Mouse (Mus musculus) central nervous system, embryonic 18 days (tissue): ENCODE data around the gene Tkt. TPM values are rescaled to one million over a fixed set of nuclear protein-coding genes. Genes with fewer than 3 reads are reported as not detected.

Experiments used
- polyA plus RNA-seq: library from polyadenylated mRNA; depleted of rRNA; stranded (reverse); fragments of >200 nt; gene quantifications from 2 replicates; pipeline ENCODE4 v1.2.3, GENCODE M21; 2012; rRNA removed

Tkt gene
- polyA plus RNA-seq = 268 and 272 TPM in 2 replicates

DNA sequence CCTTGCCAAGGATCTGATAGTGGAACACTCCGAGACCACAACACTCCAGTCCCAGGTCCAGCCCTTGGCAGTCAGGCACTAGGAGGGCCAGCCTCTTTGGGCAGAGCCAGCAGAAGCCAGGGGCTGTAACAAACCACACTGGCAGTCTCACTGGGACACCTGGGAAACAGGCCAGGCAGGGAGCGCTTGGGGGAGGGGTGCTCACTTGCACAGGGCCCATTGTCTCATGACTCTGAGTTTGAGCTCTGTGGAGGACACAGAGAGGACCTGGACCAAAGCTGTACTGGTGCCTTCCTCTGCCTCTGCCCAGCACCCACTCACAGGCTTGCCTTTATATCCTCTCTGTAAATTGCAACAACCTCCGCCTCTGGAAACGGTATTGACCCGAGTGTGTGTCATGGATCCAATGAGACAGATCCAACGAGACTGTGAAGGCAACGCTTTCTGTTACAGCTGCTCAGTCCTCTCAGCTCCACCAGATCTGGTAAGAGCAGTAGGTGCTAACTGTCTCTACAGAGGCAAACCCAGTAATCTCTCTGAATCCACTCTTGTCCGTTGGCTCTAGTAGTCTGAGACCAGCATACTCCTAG, at the start of gene Tkt:
Tkt (plus strand) TSS at position 229 of the 590 bp plus-strand sequence.

Other genes starting within 250 kb of the Tkt start
- gene Dcp1a, start 68.8 kb upstream of the Tkt start, polyA plus RNA-seq = 22.4 and 22.5 TPM in 2 replicates
- 46.6 and 48.9 TPM in 2 replicates for gene Cacna1d, start 56.9 kb upstream of the Tkt start, polyA plus RNA-seq
- gene Prkcd, start 77.9 kb downstream of the Tkt start, polyA plus RNA-seq = 42.9 and 48.9 TPM in 2 replicates
- gene Rft1, start 106.0 kb downstream of the Tkt start, polyA plus RNA-seq = 10.2 and 11.0 TPM in 2 replicates
- 7.1 TPM in 2 replicates for gene Sfmbt1, start 166.5 kb downstream of the Tkt start, polyA plus RNA-seq